Mouse (Mus musculus) myocyte (in vitro differentiated cells): ENCODE results near the gene Asap3. TPM values are rescaled to one million over a fixed set of nuclear protein-coding genes. Genes with fewer than 3 reads are reported as not detected.

Experiments used
- H3K27me3 ChIP-seq: one replicate; pipeline ENCODE4 v1.6.1; 2011; ENCODE audit not compliant: control insufficient read depth, insufficient read depth, insufficient read length
- H3K36me3 ChIP-seq: one replicate; pipeline ENCODE4 v1.6.1; 2011; ENCODE audit not compliant: control insufficient read depth, insufficient read depth
- H3K4me2 ChIP-seq: one replicate; pipeline ENCODE4 v1.6.1; 2011; ENCODE audit warnings: low read depth, control low read depth
- H3K4me3 ChIP-seq: one replicate; pipeline ENCODE4 v1.5.1; 2011; ENCODE audit warnings: mild to moderate bottlenecking, control low read depth, moderate library complexity
- H3K79me2 ChIP-seq: one replicate; pipeline ENCODE4 v1.6.1; 2011; ENCODE audit not compliant: control insufficient read depth, insufficient read depth
- H3ac ChIP-seq: one replicate; pipeline ENCODE4 v1.6.1; 2011; ENCODE audit not compliant: control insufficient read depth, insufficient read length
- CEBPB ChIP-seq: IDR thresholded peaks from 2 replicates; pipeline ENCODE4 v1.6.1; 2011; ENCODE audit warnings: mild to moderate bottlenecking, moderate library complexity; ENCODE audit not compliant: poor library complexity, insufficient read depth, severe bottlenecking
- E2F4 ChIP-seq: IDR thresholded peaks from one replicate; pipeline ENCODE4 v1.6.1; 2011; ENCODE audit warnings: mild to moderate bottlenecking, control low read depth, moderate library complexity; ENCODE audit not compliant: insufficient read depth
- MAX ChIP-seq: IDR thresholded peaks from one replicate; pipeline ENCODE4 v1.6.1; 2011; ENCODE audit warnings: low read depth, mild to moderate bottlenecking, control low read depth
- MYOD1 ChIP-seq, 3 experiments: IDR thresholded peaks; one replicate each; pipeline ENCODE4 v1.6.1; 2011; ENCODE audit warnings: control low read depth in 2 of 3, low read depth in 2 of 3, mild to moderate bottlenecking in 2 of 3, moderate library complexity in 1 of 3; ENCODE audit not compliant: insufficient read length in 2 of 3, control insufficient read depth in 1 of 3
- MYOG ChIP-seq, 3 experiments: IDR thresholded peaks; one replicate each; pipeline ENCODE4 v1.6.1; 2011; ENCODE audit warnings: control low read depth in 2 of 3, low read depth in 2 of 3, mild to moderate bottlenecking in 2 of 3; ENCODE audit not compliant: insufficient read length in 2 of 3, control insufficient read depth in 1 of 3, insufficient read depth in 1 of 3
- POLR2A ChIP-seq: IDR thresholded peaks from one replicate; pipeline ENCODE4 v1.6.1; 2011; ENCODE audit warnings: low read depth, mild to moderate bottlenecking, control low read depth, moderate library complexity; ENCODE audit not compliant: insufficient read length
- POLR2AphosphoS2 ChIP-seq: IDR thresholded peaks from one replicate; pipeline ENCODE4 v1.6.1; 2011; ENCODE audit warnings: low read depth, control low read depth; ENCODE audit not compliant: insufficient read length
- REST ChIP-seq: IDR thresholded peaks from one replicate; pipeline ENCODE4 v1.6.1; 2011; ENCODE audit warnings: mild to moderate bottlenecking, control low read depth, moderate library complexity; ENCODE audit not compliant: insufficient read depth, insufficient read length
- SRF ChIP-seq: IDR thresholded peaks from one replicate; pipeline ENCODE4 v1.6.1; 2011; ENCODE audit warnings: low read depth; ENCODE audit not compliant: control insufficient read depth, insufficient read length
- TCF12 ChIP-seq: IDR thresholded peaks from one replicate; pipeline ENCODE4 v1.6.1; 2011; ENCODE audit warnings: mild to moderate bottlenecking, control low read depth; ENCODE audit not compliant: poor library complexity, insufficient read depth, severe bottlenecking
- TCF3 ChIP-seq: IDR thresholded peaks from one replicate; pipeline ENCODE4 v1.6.1; 2011; ENCODE audit warnings: low read depth, control low read depth; ENCODE audit not compliant: insufficient read length
- USF1 ChIP-seq: IDR thresholded peaks from one replicate; pipeline ENCODE4 v1.6.1; 2011; ENCODE audit warnings: low read depth, mild to moderate bottlenecking, control low read depth, moderate library complexity
- polyA plus RNA-seq: library from polyadenylated mRNA; unstranded; fragments of >200 nt; fragmentation: generic; extraction: Trizol; gene quantifications from one replicate; pipeline ENCODE4 v1.2.1, GENCODE M21; 2012; ENCODE audit warnings: missing spikeins

The Asap3 gene
- polyA plus RNA-seq, 1 experiment: 3.9 TPM

DNA sequence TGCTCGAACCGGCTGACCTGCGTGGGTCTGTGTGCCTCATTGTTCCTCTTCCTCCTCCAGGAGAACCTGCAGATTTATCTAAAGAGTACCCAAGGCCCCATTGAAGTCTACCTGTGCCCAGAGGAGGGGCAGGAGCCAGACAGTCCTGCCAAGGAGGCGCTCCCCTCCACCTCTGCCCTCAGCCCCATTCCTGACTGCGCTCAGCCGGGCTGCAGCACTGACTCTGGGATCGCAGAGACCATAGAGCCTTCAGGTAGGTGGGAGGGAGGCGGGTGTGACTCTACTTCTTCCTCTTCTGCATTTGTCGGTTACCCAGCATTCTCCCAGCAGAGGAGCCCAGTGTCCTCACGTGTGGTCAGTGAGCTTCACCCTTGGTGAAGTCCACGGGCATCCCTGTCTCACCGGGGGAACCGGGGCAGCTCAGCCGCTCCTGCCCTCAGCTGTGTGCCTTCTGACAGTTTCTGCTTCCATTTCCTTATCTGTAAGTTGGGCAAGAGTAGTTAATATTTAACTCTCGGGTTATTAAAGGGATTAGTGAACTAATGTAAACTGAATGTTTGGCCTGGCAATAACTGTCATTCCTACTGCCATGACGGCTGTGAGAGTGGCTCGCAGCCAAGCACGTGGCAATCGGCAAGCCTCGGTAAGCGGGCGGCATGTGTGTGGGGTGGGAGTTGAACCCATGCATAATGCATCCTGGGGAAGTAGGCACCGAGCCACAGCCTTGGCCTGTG lies 19.3 kb upstream of the Asap3 start:
- H3ac ChIP-seq: no peak overlapping the region
- H3K4me3 ChIP-seq: no peak overlapping the region
- TF ChIP-seq CEBPB (no peak), MYOG (IDR thresholded peaks at IDR 0.05; ENCODE audit: control insufficient read depth in 1 of 3, insufficient read depth in 1 of 3, insufficient read length in 2 of 3, low read depth in 2 of 3) (no peak), MAX (no peak), E2F4 (no peak), TCF3 (no peak), SRF (no peak), MYOD1 (IDR thresholded peaks at IDR 0.05; ENCODE audit: control insufficient read depth in 1 of 3, insufficient read length in 2 of 3, low read depth in 2 of 3) (no peak), USF1 (no peak), POLR2AphosphoS2 (no peak)
- no peak overlapping the region for H3K4me2 ChIP-seq
- no peaks in the 10 kb centered on the region for H3K27me3 ChIP-seq
- peaks cover 70% of the 10 kb centered on the region for H3K36me3 ChIP-seq
- peaks cover 71% of the 10 kb centered on the region for H3K79me2 ChIP-seq

DNA sequence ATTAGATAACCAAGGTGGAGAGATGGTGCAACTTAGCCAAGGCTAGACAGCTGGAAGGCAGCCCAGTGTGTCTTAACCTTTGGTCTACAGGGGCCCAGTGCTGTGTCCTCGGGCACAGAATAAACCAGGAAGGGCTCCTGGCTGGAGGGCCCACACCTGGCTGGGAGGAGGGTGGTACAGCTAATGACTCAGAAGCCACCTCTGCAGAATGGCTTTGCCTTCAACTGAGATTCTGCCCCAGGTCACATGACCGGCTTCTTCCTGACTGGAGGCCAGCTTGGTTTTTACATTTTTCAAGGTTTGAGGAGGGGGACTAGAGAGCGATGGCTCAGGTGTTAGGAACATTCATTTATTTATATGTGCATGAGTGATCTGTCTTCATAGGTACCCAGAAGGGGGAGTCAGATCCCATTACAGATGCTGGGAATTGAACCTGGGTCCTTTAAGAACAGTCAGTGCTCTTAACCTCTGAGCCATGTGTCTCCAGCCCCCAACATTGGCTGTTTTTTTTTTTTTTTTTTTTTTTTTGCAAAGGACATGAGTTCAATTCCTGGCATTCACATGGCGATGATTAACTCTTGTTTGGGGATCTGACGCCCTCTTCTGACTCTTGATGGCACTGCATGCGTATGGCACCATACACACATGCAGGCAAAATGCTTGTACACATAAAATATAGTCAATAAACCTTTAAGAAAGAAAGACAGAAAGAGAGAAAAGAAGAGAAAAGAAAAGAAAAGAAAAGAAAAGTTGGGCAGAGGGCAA lies 17.0 kb upstream of the Asap3 start:
- no peak for TF ChIP-seq CEBPB
- TF ChIP-seq SRF: no peak
- TF ChIP-seq USF1: peak; percentile 59
- Histone ChIP-seq H3K4me2 (no peak overlapping the region), H3ac (no peak overlapping the region), H3K4me3 (no peak overlapping the region), H3K36me3 (peaks cover 71% of the 10 kb centered on the region), H3K27me3 (no peaks in the 10 kb centered on the region), H3K79me2 (peaks cover 49% of the 10 kb centered on the region)

DNA sequence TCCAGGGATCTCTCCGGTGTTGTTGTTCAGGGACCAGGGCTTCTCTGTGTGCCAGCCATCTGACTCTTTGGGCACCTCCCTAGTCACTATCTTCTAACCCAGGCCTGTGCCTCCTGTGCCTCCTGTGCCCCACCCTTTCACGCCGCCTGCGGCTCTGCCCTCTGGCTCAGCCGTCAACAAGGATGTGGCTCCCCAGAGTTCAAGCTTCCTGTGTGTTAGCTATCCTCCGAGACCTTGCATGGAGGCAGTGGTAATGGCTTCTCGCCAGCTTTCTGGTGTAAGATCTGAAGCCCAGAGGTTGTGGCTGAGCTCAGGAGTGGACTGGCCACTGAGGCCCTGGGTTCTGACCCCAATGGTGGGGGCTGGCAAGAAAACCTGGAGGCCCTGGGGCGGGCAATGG lies 16.3 kb upstream of the Asap3 start:
- Histone ChIP-seq H3K4me3 (no peak overlapping the region), H3K4me2 (no peak overlapping the region), H3ac (no peak overlapping the region), H3K27me3 (no peaks in the 10 kb centered on the region), H3K36me3 (peaks cover 77% of the 10 kb centered on the region), H3K79me2 (peaks cover 47% of the 10 kb centered on the region)
- TF ChIP-seq TCF12: no peak

DNA sequence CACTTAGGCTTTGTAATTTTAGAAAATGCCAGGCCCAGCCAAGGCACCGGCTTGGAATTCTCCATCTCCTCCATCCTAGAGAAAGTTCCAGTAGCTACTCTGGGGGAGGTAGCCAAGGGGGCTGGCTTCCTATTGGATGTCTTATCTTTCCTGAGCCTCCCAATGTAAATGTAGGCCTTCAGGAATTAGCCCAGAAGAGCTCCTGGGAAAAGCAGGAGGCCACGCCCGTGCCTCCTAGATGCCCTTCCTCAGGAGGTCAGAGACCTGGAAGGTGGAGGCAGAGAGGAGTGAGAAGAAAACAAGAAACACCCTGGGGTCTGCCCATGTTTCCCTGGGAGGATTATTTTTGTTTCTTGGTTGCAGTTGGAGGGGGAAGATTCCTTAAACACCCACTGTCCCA lies 12.6 kb upstream of the Asap3 start:
- Histone ChIP-seq H3K79me2 (peaks cover 20% of the 10 kb centered on the region), H3K4me2 (no peak overlapping the region), H3ac (no peak overlapping the region), H3K27me3 (no peaks in the 10 kb centered on the region), H3K36me3 (peaks cover 52% of the 10 kb centered on the region), H3K4me3 (no peak overlapping the region)
- TF ChIP-seq CEBPB (no peak), POLR2A (no peak), SRF (no peak), TCF12 (no peak), POLR2AphosphoS2 (no peak), TCF3 (no peak), MYOD1 (IDR thresholded peaks at IDR 0.05; ENCODE audit: control insufficient read depth in 1 of 3, insufficient read length in 2 of 3, low read depth in 2 of 3) (no peak), REST (no peak), USF1 (no peak), MAX (no peak), MYOG (IDR thresholded peaks at IDR 0.05; ENCODE audit: control insufficient read depth in 1 of 3, insufficient read depth in 1 of 3, insufficient read length in 2 of 3, low read depth in 2 of 3) (no peak), E2F4 (no peak)

DNA sequence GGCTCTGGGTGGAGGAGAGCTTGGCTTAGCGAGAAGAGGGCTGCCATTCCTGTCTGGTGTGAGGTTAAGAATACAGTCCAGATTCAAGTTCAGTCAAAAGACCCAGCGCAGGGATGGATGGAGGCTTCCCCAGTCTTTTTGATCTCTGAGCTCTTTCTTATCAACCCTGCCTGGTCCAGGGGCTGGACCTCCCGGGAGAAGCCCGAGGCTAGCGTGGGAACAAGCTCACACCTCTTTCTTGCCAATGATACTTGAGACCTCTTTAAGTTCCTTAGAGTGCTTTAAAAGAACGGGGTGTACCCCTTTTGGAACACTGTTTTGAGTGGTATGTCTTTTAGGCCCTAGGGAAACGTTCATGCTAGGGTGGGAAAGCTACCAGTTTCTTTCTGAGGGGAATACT lies 11.1 kb upstream of the Asap3 start:
- Histone ChIP-seq H3K36me3 (peaks cover 45% of the 10 kb centered on the region), H3K79me2 (peaks cover 10% of the 10 kb centered on the region), H3ac (no peak overlapping the region), H3K27me3 (no peaks in the 10 kb centered on the region), H3K4me2 (no peak overlapping the region), H3K4me3 (no peak overlapping the region)
- no peak for TF ChIP-seq TCF3
- TF ChIP-seq MAX: no peak
- TF ChIP-seq REST: no peak
- TF ChIP-seq POLR2A: no peak
- no peak for TF ChIP-seq CEBPB
- TF ChIP-seq POLR2AphosphoS2: no peak
- TF ChIP-seq MYOD1 (IDR thresholded peaks at IDR 0.05; ENCODE audit: control insufficient read depth in 1 of 3, insufficient read length in 2 of 3, low read depth in 2 of 3): no peak
- TF ChIP-seq MYOG (IDR thresholded peaks at IDR 0.05; ENCODE audit: control insufficient read depth in 1 of 3, insufficient read depth in 1 of 3, insufficient read length in 2 of 3, low read depth in 2 of 3): no peak
- TF ChIP-seq SRF: no peak
- TF ChIP-seq E2F4: no peak
- no peak for TF ChIP-seq USF1
- TF ChIP-seq TCF12: no peak
